Mouse (Mus musculus): ENCODE data around the gene Cuedc1.

DNA sequence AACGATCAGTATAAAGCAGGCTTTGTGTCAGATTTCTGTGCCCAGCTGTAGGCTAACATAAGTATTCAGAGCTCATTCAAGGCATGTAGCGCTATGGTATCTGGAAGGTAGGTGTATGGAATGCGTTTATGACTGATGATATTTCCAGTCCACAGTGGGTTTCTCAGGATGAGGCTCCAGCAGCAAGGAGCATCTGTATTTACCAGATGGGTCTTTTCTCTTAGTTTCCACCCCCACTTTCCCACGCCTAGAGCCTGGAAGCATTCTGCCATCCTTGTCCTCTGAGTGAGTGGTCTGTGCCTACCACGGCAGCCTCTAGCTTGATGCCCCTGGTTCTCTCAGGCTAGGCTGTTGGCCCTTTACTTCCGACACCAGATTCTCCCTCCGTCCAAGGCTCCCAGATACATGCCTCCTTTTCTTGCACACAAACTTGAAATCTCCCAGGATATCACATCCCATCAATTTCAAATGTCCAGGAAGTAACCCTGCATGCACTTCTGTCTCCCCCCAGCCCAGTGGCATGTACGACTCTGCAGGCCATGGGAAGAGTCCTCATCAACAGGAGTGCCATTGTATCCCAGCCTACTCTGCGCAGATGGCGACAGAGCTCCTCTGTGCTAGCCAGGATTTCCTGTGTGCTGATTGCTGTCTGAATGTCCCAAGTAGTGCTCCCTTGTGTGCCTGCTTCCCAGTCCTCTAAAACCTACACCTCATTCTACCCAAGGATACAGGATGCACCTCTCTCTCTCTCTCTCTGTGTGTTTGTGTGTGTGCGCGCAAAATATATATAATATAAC, 48.6 kb downstream of the Cuedc1 start:
- no peak for TF ChIP-seq POLR2A (IDR thresholded peaks at IDR 0.05; ENCODE audit: control insufficient read depth, extremely low read depth, insufficient read depth, low read length, poor library complexity)
- TF ChIP-seq CTCF (IDR thresholded peaks at IDR 0.05; ENCODE audit: borderline replicate concordance, control insufficient read depth, extremely low read depth, insufficient read depth, low read length, poor library complexity) = no peak

Data from thymus, adult 2 months (tissue).